Mouse (Mus musculus) Patski (cell line): ENCODE data around the gene Tmem150a. TPM values are rescaled to one million over a fixed set of nuclear protein-coding genes. Genes with fewer than 3 reads are reported as not detected.

ENCODE experiments used
- ATAC-seq: fragments of 100-300 bp; one replicate; pipeline ENCODE4 v1.8.0; 2021
- CTCF ChIA-PET: fragments of 350-600 bp; sonication (Branson Sonifier 250); formaldehyde crosslinking; loops from one replicate; lab custom pipeline; 2022; ENCODE audit warnings: inconsistent platforms; lab: Charles Lee
- POLR2A ChIA-PET: fragments of 350-600 bp; sonication (Branson Sonifier 250); formaldehyde crosslinking; loops from one replicate; lab custom pipeline; 2022; ENCODE audit warnings: antibody characterized with exemption, inconsistent platforms; lab: Charles Lee
- DNase-seq: peaks from one replicate; pipeline ENCODE4 v3.0.0-alpha.2; 2011; ENCODE audit warnings: low read depth, low spot score
- H3K27me3 ChIP-seq: fragments of 371-371 bp; one replicate; pipeline ENCODE4 v1.5.1; 2021
- CTCF ChIP-seq: fragments of 100-300 bp; IDR thresholded peaks from one replicate; pipeline ENCODE4 v1.5.1; 2021
- in situ Hi-C: fragments of 300-500 bp; cut with MboI; formaldehyde crosslinking; loops from 3 replicates; pipeline ENCODE4 v1.11.1; 2018; ENCODE audit warnings: low pct_unique_long_range_greater_than_20kb, mixed read lengths
- polyA plus RNA-seq: library from polyadenylated mRNA; unstranded; gene quantifications from one replicate; pipeline ENCODE4 v1.2.3, GENCODE M21; 2021

Gene Tmem150a
- polyA plus RNA-seq, 1 experiment from 2014 or later = 39.8 TPM

DNA sequence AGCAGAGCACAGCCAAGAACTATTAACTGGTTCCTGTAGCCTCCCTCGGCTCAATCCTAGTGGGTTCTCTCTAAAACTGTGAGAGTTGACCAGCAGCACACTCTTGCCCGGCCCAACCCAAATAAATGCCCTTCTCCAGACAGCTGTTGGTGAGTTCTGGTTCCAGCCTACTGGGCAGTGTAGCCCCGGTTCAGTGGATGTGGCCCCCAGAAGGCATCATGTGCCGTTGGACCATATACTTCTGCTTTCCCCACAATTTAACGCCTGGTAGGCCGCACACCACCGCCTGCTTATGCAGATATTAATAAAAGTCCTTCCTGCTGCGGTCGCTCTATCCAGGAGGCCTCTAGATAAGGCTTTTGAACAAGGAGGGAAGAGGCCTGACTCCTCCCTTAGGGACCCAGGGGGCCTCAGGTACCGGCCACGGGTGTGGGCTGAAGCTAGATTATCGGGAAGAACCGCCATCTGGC, 34.3 kb downstream of the Tmem150a start:
- ChIA-PET POLR2A (interaction anchor here (0.8 to 1.7 kb wide), 3 partner anchors 10 to 26 kb away, joined by 3 to 7 read pairs (median 3); partner anchors contain the start of genes Rnf181 and Vamp5), CTCF (interaction anchor here (0.9 to 3.2 kb wide), 14 partner anchors 8 to 65 kb away, joined by 3 to 11 read pairs (median 4); partner anchors contain the start of genes Tmem150a and Vamp5)
- H3K27me3 ChIP-seq = no peaks in the 10 kb centered on the region
- in situ Hi-C loops = no loop called here
- ATAC-seq (peak; percentile 15), DNase-seq (no peak)
- TF ChIP-seq CTCF = no peak

- ATAC-seq = peak; percentile 68
- CTCF ChIA-PET = interaction anchor here (0.9 to 3.2 kb wide), 14 partner anchors 8 to 65 kb away, joined by 3 to 11 read pairs (median 4); partner anchors contain the start of genes Tmem150a and Vamp5
- no peaks in the 10 kb centered on the region for H3K27me3 ChIP-seq
- DNase-seq = no peak
- TF ChIP-seq CTCF = no peak
- in situ Hi-C loops = no loop called here
- POLR2A ChIA-PET = interaction anchor here (0.5 to 1.7 kb wide), 5 partner anchors 11 to 64 kb away, joined by 3 to 7 read pairs (median 3); partner anchors contain the start of genes Rnf181 and Vamp5
Measured at GRCm38 (mm10) chr6:72389941-72390771, 34.9 kb downstream of the Tmem150a start, which contains the start of gene Vamp8. TSS of gene Vamp8 (minus strand) at chr6:72390703.

DNA sequence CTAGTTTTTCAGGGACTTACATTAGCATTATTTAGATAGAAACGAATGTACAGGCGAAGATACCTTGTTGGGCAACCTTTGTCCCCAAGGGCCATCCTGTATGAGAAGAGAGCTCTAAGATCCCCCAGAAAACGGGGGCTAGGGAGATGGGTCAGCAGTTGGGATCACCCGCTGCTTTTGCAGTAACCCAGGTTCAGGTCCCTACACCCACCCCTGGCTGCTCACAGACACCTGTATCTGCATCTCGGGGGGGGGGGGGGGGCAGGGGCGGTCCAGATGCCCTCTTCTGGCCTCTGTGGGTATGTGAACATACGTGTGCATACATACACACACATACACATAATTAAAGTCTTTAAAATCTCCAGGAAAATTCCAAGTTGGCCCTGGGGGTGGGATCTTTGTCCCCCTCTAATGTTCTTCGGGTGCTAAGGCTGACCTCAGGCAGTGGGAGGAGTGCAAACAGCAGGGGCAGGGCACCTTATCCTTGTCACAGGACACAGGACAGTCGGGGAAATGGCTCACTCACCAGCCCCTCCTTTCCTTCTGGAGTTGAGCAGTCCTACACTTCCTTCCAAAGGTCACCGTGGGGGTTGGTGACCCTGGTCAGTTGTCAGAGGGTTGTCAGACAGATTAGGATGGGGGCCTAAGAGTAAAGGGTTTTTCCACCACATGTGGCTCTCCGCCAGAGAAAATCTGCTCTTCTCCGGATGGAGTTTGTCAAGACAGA, 35.7 kb downstream of the Tmem150a start:
- H3K27me3 ChIP-seq = no peaks in the 10 kb centered on the region
- ATAC-seq (no peak), DNase-seq (no peak)
- POLR2A ChIA-PET = interaction anchor here (1.1 to 1.2 kb wide), 2 partner anchors 20 to 27 kb away, joined by 3 to 4 read pairs; no protein-coding TSS in a partner anchor
- in situ Hi-C loops = no loop called here
- CTCF ChIA-PET = interaction anchor here (0.8 to 3.2 kb wide), 11 partner anchors 9 to 66 kb away, joined by 3 to 11 read pairs (median 5); partner anchors contain the start of genes Tmem150a and Vamp5
- no peak for TF ChIP-seq CTCF

- POLR2A ChIA-PET = no interaction called here
- CTCF ChIA-PET = interaction anchor here (1.3 kb wide), 1 partner anchor 10 kb away, joined by 4 read pairs; no protein-coding TSS in a partner anchor
Measured at GRCm38 (mm10) chr6:72392341-72392740, 37.1 kb downstream of the Tmem150a start.

GRCm38 (mm10) chr6:72396837-72397251, 41.6 kb downstream of the Tmem150a start:
- ChIA-PET POLR2A (no interaction called here), CTCF (interaction anchor here (0.9 to 1.1 kb wide), 3 partner anchors 11 to 16 kb away, joined by 3 read pairs; no protein-coding TSS in a partner anchor)
- TF ChIP-seq CTCF = no peak
- H3K27me3 ChIP-seq = no peaks in the 10 kb centered on the region
- in situ Hi-C loops = no loop called here
- DNase-seq (no peak), ATAC-seq (no peak)

More at GRCm38 (mm10) chr6:72392341-72392740, 37.1 kb downstream of the Tmem150a start:
- ATAC-seq = no peak
- no peak for TF ChIP-seq CTCF
- in situ Hi-C loops = no loop called here
- no peak for DNase-seq
- no peaks in the 10 kb centered on the region for H3K27me3 ChIP-seq

GRCm38 (mm10) chr6:72399967-72400366, 44.7 kb downstream of the Tmem150a start:
- CTCF ChIA-PET = interaction anchor here (1.0 to 1.9 kb wide), 3 partner anchors 9 to 35 kb away, joined by 5 to 7 read pairs (median 5); partner anchors contain the start of gene Vamp8
- DNase-seq (no peak), ATAC-seq (no peak)
- TF ChIP-seq CTCF = no peak
- no peaks in the 10 kb centered on the region for H3K27me3 ChIP-seq
- in situ Hi-C loops = no loop called here
- POLR2A ChIA-PET = no interaction called here

DNA sequence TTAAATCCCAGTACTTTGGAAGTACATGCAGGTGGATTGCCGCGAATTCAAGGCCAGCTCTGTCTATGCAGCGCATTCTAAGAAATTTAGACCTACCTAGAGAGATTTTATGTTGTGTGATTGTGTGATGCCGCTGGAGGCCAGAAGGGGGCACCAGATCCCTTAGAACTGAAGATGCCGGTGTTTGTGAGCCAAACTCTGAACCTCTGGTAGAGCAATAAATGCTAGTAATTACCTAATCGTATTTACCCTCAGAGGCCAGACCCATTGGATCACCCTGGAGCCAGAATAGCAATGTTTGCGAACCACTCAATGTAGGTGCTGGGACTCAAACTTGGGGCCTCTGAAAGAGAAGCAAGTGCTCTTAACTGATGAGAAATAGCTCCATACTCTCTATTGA, 46.6 kb downstream of the Tmem150a start:
- POLR2A ChIA-PET = no interaction called here
- ATAC-seq (no peak), DNase-seq (no peak)
- in situ Hi-C loops = no loop called here
- no peaks in the 10 kb centered on the region for H3K27me3 ChIP-seq
- CTCF ChIA-PET = interaction anchor here (0.7 to 1.9 kb wide), 5 partner anchors 9 to 81 kb away, joined by 3 to 11 read pairs (median 4); partner anchors contain the start of gene Vamp8
- peak; percentile 94 for TF ChIP-seq CTCF

DNA sequence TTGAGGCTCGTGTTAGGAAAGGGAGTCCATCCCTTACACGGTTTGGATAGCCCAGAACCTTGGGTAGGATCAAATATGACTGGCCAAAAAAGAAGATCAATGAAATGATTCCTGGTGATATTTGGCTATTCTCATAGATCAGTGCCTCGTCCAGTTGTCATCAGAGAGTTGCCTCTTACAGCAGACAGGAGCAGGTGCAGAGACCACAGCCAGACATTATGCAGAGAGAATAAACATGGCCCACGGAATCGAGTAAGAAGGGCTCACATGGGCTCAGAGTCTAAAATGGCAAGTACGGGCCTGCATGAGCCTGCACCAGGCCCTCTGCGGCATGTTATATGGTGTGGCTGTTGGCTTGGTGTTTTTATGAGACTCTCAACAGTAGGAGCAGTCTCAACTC, 50.1 kb downstream of the Tmem150a start:
- DNase-seq (no peak), ATAC-seq (no peak)
- in situ Hi-C loops = loop anchor here (5.0 kb wide), 1 partner anchor 123 kb away; no protein-coding TSS in a partner anchor
- CTCF ChIA-PET = no interaction called here
- POLR2A ChIA-PET = no interaction called here
- no peak for TF ChIP-seq CTCF
- no peaks in the 10 kb centered on the region for H3K27me3 ChIP-seq

GRCm38 (mm10) chr6:72407119-72407518, 51.9 kb downstream of the Tmem150a start:
- no peak for DNase-seq
- CTCF ChIA-PET = interaction anchor here (0.6 to 1.3 kb wide), 14 partner anchors 9 to 834 kb away, joined by 3 to 5 read pairs (median 3); no protein-coding TSS in a partner anchor
- no peaks in the 10 kb centered on the region for H3K27me3 ChIP-seq
- in situ Hi-C loops = loop anchor here (5.0 kb wide), 1 partner anchor 125 kb away; no protein-coding TSS in a partner anchor
- peak; percentile 97 for TF ChIP-seq CTCF
- POLR2A ChIA-PET = no interaction called here
- peak; percentile 91 for ATAC-seq

Other genes with a start within 250 kb of the Tmem150a start
- 5.7 TPM for gene Atoh8, start 119.9 kb upstream of the Tmem150a start, polyA plus RNA-seq
- gene Sftpb, start 50.8 kb upstream of the Tmem150a start, polyA plus RNA-seq = 0.05 TPM
- 64.7 TPM for gene Usp39, start 10.3 kb upstream of the Tmem150a start, polyA plus RNA-seq
- 13.8 TPM for gene 0610030E20Rik, start 8.1 kb upstream of the Tmem150a start, polyA plus RNA-seq
- gene Rnf181, start 11.5 kb downstream of the Tmem150a start, polyA plus RNA-seq = 98.4 TPM
- 33.2 TPM for gene Vamp5, start 25.0 kb downstream of the Tmem150a start, polyA plus RNA-seq
- 189 TPM for gene Vamp8, start 35.3 kb downstream of the Tmem150a start, polyA plus RNA-seq
- gene Ggcx, start 58.9 kb downstream of the Tmem150a start, polyA plus RNA-seq = 36.3 TPM
- gene Mat2a, start 84.1 kb downstream of the Tmem150a start, polyA plus RNA-seq = 181 TPM
- gene Sh2d6, start 166.3 kb downstream of the Tmem150a start, polyA plus RNA-seq = 0.26 TPM
- 230 TPM for gene Capg, start 188.9 kb downstream of the Tmem150a start, polyA plus RNA-seq
- 22.4 TPM for gene Elmod3, start 243.0 kb downstream of the Tmem150a start, polyA plus RNA-seq
- gene Retsat, start 243.0 kb downstream of the Tmem150a start, polyA plus RNA-seq = 86.5 TPM